Mouse (Mus musculus) liver, embryonic 11.5 days (tissue): ENCODE data around the gene Ell2. TPM values are rescaled to one million over a fixed set of nuclear protein-coding genes. Genes with fewer than 3 reads are reported as not detected.

Experiments
- ATAC-seq: fragments of 200-750 bp; cut with Nextera tagmentation; replicated peaks from 2 replicates; pipeline ENCODE4 v1.8.0; 2017; ENCODE audit warnings: moderate number of reproducible peaks, mild to moderate bottlenecking, moderate TSS enrichment, moderate library complexity; ENCODE audit not compliant: low FRiP score
- DNase-seq: peaks from one replicate; pipeline ENCODE4 v3.0.0-alpha.2; 2017; ENCODE audit warnings: low spot score
- H3K27ac ChIP-seq: fragments of 300-500 bp; sonication (generic); 2 replicates; pipeline ENCODE4 v1.5.1; 2014; ENCODE audit warnings: mild to moderate bottlenecking, low read depth, low read length, control low read depth
- H3K27me3 ChIP-seq: fragments of 300-500 bp; sonication (generic); replicated peaks from 2 replicates; pipeline ENCODE4 v1.6.1; 2014; ENCODE audit warnings: low read length, mixed read lengths; ENCODE audit not compliant: control insufficient read depth, insufficient read depth
- H3K36me3 ChIP-seq: fragments of 300-500 bp; sonication (generic); 2 replicates; pipeline ENCODE4 v1.6.1; 2014; ENCODE audit warnings: mild to moderate bottlenecking, low read length, moderate library complexity, mixed read lengths; ENCODE audit not compliant: control insufficient read depth, insufficient read depth
- H3K4me1 ChIP-seq: fragments of 300-500 bp; sonication (generic); replicated peaks from 2 replicates; pipeline ENCODE4 v1.6.1; 2014; ENCODE audit warnings: low read length, mixed read lengths; ENCODE audit not compliant: control insufficient read depth, insufficient read depth
- H3K4me2 ChIP-seq: fragments of 300-500 bp; sonication (generic); 2 replicates; pipeline ENCODE4 v1.6.1; 2014; ENCODE audit warnings: mild to moderate bottlenecking, control low read depth, moderate library complexity
- H3K4me3 ChIP-seq: fragments of 300-500 bp; sonication (generic); 2 replicates; pipeline ENCODE4 v1.5.1; 2014; ENCODE audit warnings: low read depth, low read length, control low read depth
- H3K9ac ChIP-seq: fragments of 300-500 bp; sonication (generic); 2 replicates; pipeline ENCODE4 v1.6.1; 2014; ENCODE audit warnings: low read depth, low read length, control low read depth
- H3K9me3 ChIP-seq: fragments of 300-500 bp; sonication (generic); 2 replicates; pipeline ENCODE4 v1.6.1; 2016; ENCODE audit warnings: low read length, inconsistent platforms, mixed read lengths; ENCODE audit not compliant: control insufficient read depth
- WGBS: fragments of 180-500 bp; shearing (Covaris S2); extraction: QIAGEN DNeasy Blood & Tissue Kit; methylation state at CpG from one replicate; pipeline ENCODE4 v1.1.7; 2014; 5-methylcytosine and 5-hydroxymethylcytosine counted together
- polyA plus RNA-seq: library from polyadenylated mRNA; unstranded; fragments of >200 nt; fragmentation: Nextera tagmentation; extraction: Ambion mirVana; gene quantifications from 2 replicates; pipeline ENCODE4 v1.2.1, GENCODE M21; 2014

Ell2 gene
- polyA plus RNA-seq, 1 experiment from 2014 or later, result 40.4 TPM

DNA sequence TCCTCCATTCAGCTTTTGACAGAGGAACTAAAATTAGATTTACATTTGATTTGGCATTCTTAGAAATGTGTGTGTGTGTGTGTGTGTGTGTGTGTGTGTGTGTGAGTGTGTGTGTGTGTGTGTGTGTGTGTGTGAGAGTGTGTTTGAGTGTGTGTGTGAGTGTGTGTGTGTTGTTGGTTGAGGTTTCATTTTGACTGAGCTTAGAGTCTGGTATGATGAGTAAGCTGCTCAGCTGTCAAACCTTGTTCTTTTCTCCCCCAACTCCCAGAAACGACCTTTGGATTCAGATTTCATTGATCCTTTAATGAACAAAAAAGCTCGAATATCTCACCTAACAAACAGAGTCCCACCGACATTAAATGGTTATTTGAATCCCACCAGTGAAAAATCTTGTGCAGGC is 56.7 kb downstream of the Ell2 start:
- no peaks in the 10 kb centered on the region for H3K9me3 ChIP-seq
- ATAC-seq (no peak), DNase-seq (no peak)
- WGBS, result 67% methylated on average over 3 of the region's 3 CpGs
- H3K9ac ChIP-seq, result no peak overlapping the region
- H3K27me3 ChIP-seq, result no peaks in the 10 kb centered on the region
- H3K4me1 ChIP-seq, result peaks cover 6% of the 10 kb centered on the region
- no peak overlapping the region for H3K4me3 ChIP-seq
- no peak overlapping the region for H3K27ac ChIP-seq
- H3K4me2 ChIP-seq, result no peak overlapping the region
- peaks cover 10% of the 10 kb centered on the region; the same call in 1 of the 2 replicates for H3K36me3 ChIP-seq

DNA sequence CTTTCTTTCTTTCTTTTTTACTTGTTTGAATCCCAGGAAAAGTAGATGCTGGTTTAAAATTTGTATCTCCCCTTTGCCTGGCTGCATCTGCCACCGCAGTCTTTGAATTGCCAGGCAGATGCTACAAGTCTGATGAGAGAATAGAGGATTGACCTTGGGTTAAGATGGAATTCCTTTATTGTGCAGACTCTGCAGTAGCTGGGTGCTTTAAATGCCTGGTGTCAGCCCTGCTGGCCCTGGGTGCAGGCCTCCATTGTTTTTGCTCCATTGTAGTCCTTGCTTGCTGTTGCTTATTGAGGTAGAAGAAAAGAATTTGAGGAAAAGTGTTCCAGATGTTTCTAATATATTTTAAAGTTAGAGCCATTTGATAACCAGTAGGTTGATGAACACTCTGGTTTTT is 59.2 kb downstream of the Ell2 start:
- Histone ChIP-seq H3K9ac (no peak overlapping the region), H3K27ac (no peak overlapping the region), H3K27me3 (no peaks in the 10 kb centered on the region), H3K36me3 (peaks cover 10% of the 10 kb centered on the region; the same call in 1 of the 2 replicates), H3K4me2 (no peak overlapping the region), H3K4me3 (no peak overlapping the region), H3K4me1 (peaks cover 6% of the 10 kb centered on the region), H3K9me3 (no peaks in the 10 kb centered on the region)
- no peak for ATAC-seq
- DNase-seq, result no peak
- 96% methylated on average over 1 of the region's 1 CpGs for WGBS

DNA sequence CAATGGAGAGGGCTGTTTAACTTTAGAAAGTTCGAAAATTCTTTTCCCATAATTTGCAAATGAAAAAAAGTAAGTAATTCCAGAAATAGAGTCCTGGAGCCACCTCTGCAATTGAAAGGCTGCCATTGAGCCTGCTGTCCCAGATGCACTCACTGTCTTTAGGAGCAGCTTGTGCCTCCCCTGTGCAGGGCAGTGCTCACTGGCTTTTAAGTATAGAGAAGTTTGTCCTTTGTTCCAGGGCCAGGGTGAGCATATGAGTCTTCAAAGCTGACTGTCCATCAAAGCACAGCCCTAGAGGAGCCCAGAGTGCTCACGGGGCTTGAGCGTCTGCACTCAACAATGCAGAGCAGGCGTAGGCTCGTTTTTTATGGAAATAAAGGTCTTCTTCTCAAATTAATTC is 59.7 kb downstream of the Ell2 start:
- Histone ChIP-seq H3K27ac (no peak overlapping the region), H3K9ac (no peak overlapping the region), H3K4me2 (no peak overlapping the region), H3K9me3 (no peaks in the 10 kb centered on the region), H3K27me3 (no peaks in the 10 kb centered on the region), H3K4me3 (no peak overlapping the region), H3K36me3 (peaks cover 10% of the 10 kb centered on the region; the same call in 1 of the 2 replicates), H3K4me1 (peaks cover 5% of the 10 kb centered on the region)
- 78% methylated on average over 5 of the region's 5 CpGs for WGBS
- DNase-seq (no peak), ATAC-seq (no peak)

DNA sequence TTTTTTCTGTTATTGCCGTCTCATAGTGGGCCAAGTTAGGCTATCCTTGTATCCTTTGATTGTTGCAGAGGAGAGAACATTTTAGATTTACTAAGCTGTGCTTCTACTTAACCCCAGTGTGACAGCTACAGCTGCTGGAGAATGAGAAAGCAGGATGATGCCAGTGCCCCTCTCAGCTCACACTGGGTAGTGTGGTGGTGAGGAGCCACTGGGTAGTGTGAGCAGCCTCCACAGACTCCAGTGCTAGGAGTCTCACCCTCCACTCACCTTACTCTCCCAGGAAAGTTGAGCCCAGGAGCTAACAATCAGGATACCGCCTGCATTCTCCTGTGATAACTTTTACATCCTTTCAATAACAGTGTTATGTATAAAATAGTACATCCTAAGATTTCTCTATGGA is 60.4 kb downstream of the Ell2 start:
- Histone ChIP-seq H3K27ac (no peak overlapping the region), H3K9me3 (no peaks in the 10 kb centered on the region), H3K27me3 (no peaks in the 10 kb centered on the region), H3K4me1 (peaks cover 4% of the 10 kb centered on the region; the same call in 1 of the 2 replicates), H3K9ac (no peak overlapping the region), H3K4me2 (no peak overlapping the region), H3K4me3 (no peak overlapping the region), H3K36me3 (peaks cover 10% of the 10 kb centered on the region; the same call in 1 of the 2 replicates)
- ATAC-seq (no peak), DNase-seq (no peak)
- 88% methylated on average over 2 of the region's 2 CpGs for WGBS

DNA sequence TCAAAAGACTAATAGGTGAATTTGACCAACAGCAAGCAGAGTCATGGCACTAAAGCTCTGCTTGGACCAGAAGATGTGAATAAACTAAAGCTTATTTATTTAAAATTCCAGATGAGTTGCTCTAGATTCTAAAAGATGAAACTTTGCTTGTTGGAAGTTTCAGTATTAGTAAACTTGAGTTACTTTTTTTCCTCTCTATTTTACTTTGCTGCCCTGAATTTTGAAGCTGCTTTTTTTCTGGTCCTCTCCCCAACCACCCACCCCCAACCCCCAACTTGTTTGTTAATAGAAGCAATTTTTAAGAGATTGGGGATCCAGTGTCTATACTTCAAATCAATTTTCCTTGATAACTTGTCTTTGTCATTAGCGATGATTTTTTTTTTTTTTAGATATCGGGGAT is 64.2 kb downstream of the Ell2 start:
- no peaks in the 10 kb centered on the region for H3K27me3 ChIP-seq
- H3K27ac ChIP-seq, result no peak overlapping the region
- DNase-seq (no peak), ATAC-seq (no peak)
- H3K4me3 ChIP-seq, result no peak overlapping the region
- no peaks in the 10 kb centered on the region for H3K4me1 ChIP-seq
- 0 out of 2 replicates have a peak, but pooled peaks cover 3% of the 10 kb centered on the region for H3K36me3 ChIP-seq
- no peak overlapping the region for H3K4me2 ChIP-seq
- H3K9me3 ChIP-seq, result no peaks in the 10 kb centered on the region
- H3K9ac ChIP-seq, result no peak overlapping the region
- 95% methylated on average over 2 of the region's 2 CpGs for WGBS

DNA sequence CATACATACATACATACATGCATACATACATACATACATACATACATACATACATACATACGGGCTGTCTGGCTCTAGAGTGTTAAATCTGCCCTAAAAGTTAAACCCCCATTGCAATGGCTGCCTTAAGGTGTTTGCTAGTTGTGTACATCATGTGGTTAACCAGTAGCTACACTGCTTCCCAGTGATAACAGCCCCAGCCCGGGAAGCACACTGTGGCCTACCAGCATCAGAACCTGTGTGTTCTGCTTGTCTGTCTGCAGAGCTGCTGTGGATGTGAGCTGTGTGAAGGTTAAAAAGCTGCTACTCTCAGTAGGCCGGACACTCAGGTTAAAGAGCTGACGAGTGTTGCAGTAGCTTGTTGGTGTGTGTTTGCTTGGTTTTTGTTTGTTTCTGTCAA is 64.8 kb downstream of the Ell2 start:
- Histone ChIP-seq H3K4me3 (no peak overlapping the region), H3K4me2 (no peak overlapping the region), H3K9ac (no peak overlapping the region), H3K4me1 (no peaks in the 10 kb centered on the region), H3K36me3 (0 out of 2 replicates have a peak, but pooled peaks cover 3% of the 10 kb centered on the region), H3K27me3 (no peaks in the 10 kb centered on the region), H3K9me3 (no peaks in the 10 kb centered on the region), H3K27ac (no peak overlapping the region)
- WGBS, result 51% methylated on average over 4 of the region's 4 CpGs
- DNase-seq (no peak), ATAC-seq (peak; percentile 79)

DNA sequence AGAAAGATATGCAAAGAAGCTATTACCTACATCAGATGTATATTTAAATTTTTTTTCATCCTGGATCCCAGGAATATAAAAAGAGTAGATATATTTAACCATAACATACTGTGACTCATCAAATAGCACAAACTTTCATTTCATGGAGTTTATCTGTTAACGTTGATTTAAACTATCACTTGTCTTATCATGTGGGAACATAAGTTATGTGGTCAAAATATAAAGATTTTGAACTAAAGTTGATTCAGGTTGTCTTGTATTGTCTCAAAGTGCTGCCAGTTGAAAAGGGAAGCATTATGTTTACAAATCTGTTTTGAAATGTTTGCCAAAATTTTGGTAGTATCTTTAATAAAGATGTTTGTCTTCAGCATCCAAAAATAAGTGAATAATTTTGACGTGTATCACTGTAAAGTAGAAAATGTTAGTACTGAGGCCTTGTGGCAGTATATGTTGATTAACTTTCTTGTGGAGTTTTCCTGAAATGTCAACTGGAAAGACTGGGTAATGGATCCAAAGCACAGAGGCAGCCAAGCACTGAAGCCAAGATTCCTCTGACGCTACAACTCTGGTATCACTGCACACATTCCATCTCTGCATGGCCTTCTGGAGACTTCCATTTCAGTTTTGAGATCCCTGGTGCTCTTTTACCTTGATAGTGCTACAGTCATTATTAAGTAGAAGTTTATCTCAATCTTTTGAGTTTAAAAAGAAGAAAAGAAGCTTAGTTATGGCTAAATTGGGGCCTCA is 65.6 kb downstream of the Ell2 start:
- no peaks in the 10 kb centered on the region for H3K9me3 ChIP-seq
- H3K4me3 ChIP-seq, result no peak overlapping the region
- H3K4me1 ChIP-seq, result no peaks in the 10 kb centered on the region
- no peak overlapping the region for H3K4me2 ChIP-seq
- no peak overlapping the region for H3K9ac ChIP-seq
- DNase-seq (no peak), ATAC-seq (no peak)
- 0 out of 2 replicates have a peak, but pooled peaks cover 3% of the 10 kb centered on the region for H3K36me3 ChIP-seq
- H3K27ac ChIP-seq, result no peak overlapping the region
- no peaks in the 10 kb centered on the region for H3K27me3 ChIP-seq
- WGBS, result 78% methylated on average over 3 of the region's 3 CpGs

DNA sequence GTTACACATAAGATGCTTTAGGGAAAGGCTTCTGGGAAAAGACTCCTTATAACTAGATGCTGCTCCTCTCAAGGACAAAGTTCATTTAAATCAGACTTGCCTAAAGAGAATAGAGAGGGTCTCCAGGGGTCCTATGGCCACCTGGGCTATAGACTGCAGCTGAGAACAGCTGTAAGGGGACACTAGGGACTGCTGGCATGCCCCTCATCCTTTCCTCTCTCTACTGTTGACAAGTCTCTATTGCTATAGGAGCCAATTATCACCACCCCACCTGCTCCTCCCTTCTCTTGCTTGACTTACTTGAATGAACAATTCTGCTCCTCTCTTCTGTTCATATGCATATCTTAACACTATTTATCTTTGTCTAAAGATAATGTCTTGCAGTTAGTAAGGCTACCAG is 69.4 kb downstream of the Ell2 start:
- H3K4me2 ChIP-seq, result no peak overlapping the region
- ATAC-seq (no peak), DNase-seq (no peak)
- no peaks in the 10 kb centered on the region for H3K9me3 ChIP-seq
- no peak overlapping the region for H3K9ac ChIP-seq
- H3K36me3 ChIP-seq, result 0 out of 2 replicates have a peak, but pooled peaks cover 3% of the 10 kb centered on the region
- H3K27me3 ChIP-seq, result no peaks in the 10 kb centered on the region
- no peak overlapping the region for H3K4me3 ChIP-seq
- H3K27ac ChIP-seq, result no peak overlapping the region
- no peaks in the 10 kb centered on the region for H3K4me1 ChIP-seq

DNA sequence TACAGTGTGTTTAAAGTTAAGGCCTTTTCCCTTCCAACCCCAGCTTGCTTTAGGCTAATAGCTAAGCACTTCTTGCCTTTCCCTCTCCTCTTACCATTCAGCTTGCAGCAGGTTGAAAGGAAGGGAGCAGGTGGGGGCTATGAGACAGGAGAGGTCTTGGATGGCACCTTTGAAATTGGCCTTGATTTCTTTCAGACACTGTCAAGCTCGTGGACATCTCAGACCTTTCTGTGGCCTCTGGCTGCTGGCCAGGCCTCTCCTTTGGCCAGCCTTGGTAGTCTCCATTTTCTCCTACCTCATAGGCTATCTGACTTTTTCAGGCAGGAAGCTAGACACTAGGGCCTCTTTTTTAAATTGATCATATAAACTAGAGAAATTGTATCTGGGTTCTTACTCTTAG is 70.1 kb downstream of the Ell2 start:
- no peak overlapping the region for H3K9ac ChIP-seq
- no peak for DNase-seq
- 0 out of 2 replicates have a peak, but pooled peaks cover 3% of the 10 kb centered on the region for H3K36me3 ChIP-seq
- H3K27me3 ChIP-seq, result no peaks in the 10 kb centered on the region
- no peak for ATAC-seq
- no peak overlapping the region for H3K27ac ChIP-seq
- no peaks in the 10 kb centered on the region for H3K4me1 ChIP-seq
- no peak overlapping the region for H3K4me3 ChIP-seq
- WGBS, result 79% methylated on average over 1 of the region's 1 CpGs
- no peaks in the 10 kb centered on the region for H3K9me3 ChIP-seq
- H3K4me2 ChIP-seq, result no peak overlapping the region
